10 mouse cellular contexts compared by ENCODE assay signal in genomic region chr15:79392527-79392926, GRCm38 (mm10). TPM values are rescaled to one million over a fixed set of nuclear protein-coding genes. Genes with fewer than 3 reads are reported as not detected.
A peak's percentile ranks its signal among the peaks of the same experiment; 100 is the strongest.
DNase-seq lines count a peak whose midpoint lies in the region; ATAC-seq and TF ChIP-seq lines count a peak whose summit lies in the region.
"Had no signal": no experiment of that assay in that cellular context is flagged by ENCODE, and none has a peak within 500 bp of the region (broad histone marks: within the 10 kb centered on the region; RNA-seq: fewer than 3 reads in every experiment).

No protein-coding gene starts in this region.

- TF ChIP-seq EP300 in heart, postnatal 0 days (IDR thresholded peaks at IDR 0.05; ENCODE audit: low read depth), result no peak
- TF ChIP-seq EP300 in liver, postnatal 0 days (IDR thresholded peaks at IDR 0.05; ENCODE audit: low read depth), result no peak

- no peak for DNase-seq in heart, postnatal 0 days (ENCODE audit: low spot score)
- DNase-seq in heart, adult 8-10 months (ENCODE audit: low spot score), result no peak
- no peak for DNase-seq in lung, postnatal 10 days
- DNase-seq in liver, postnatal 0 days, result no peak
- DNase-seq in layer of hippocampus, adult 11-12 months (ENCODE audit: low spot score), result no peak
- DNase-seq: adrenal gland, postnatal 10 days; cerebellum, postnatal 36 days had no signal

- 72% methylated on average over 5 of the region's 5 CpGs for WGBS in heart, postnatal 0 days
- WGBS in lung, embryonic 15.5 days, result 66% methylated on average over 5 of the region's 5 CpGs
- 82% methylated on average over 5 of the region's 5 CpGs for WGBS in limb, embryonic 13.5 days
- 61% methylated on average over 5 of the region's 5 CpGs for WGBS in liver, postnatal 0 days (ENCODE audit: insufficient replicate concordance)

- no peak for TF ChIP-seq CTCF in heart, postnatal 0 days (IDR thresholded peaks at IDR 0.05; ENCODE audit: low read depth)
- TF ChIP-seq CTCF in liver, postnatal 0 days (IDR thresholded peaks at IDR 0.05; ENCODE audit: low read depth), result no peak

- no peaks in the 10 kb centered on the region for H3K27me3 ChIP-seq in heart, postnatal 0 days (ENCODE audit: control insufficient read depth, insufficient read depth, low read length)
- H3K27me3 ChIP-seq in lung, embryonic 15.5 days, result no peaks in the 10 kb centered on the region
- H3K27me3 ChIP-seq in limb, embryonic 13.5 days, result no peaks in the 10 kb centered on the region
- no peaks in the 10 kb centered on the region for H3K27me3 ChIP-seq in liver, postnatal 0 days (ENCODE audit: insufficient read depth, low read length)

- H3K4me3 ChIP-seq in heart, postnatal 0 days (ENCODE audit: low read depth, low read length), result no peak overlapping the region
- H3K4me3 ChIP-seq in lung, embryonic 15.5 days, result no peak overlapping the region
- no peak overlapping the region for H3K4me3 ChIP-seq in limb, embryonic 13.5 days
- H3K4me3 ChIP-seq in liver, postnatal 0 days (ENCODE audit: low read depth, low read length), result no peak overlapping the region

- no peaks in the 10 kb centered on the region for H3K36me3 ChIP-seq in heart, postnatal 0 days (replicated peaks; ENCODE audit: control insufficient read depth, insufficient read depth, low read length)
- H3K36me3 ChIP-seq in lung, embryonic 15.5 days, result no peaks in the 10 kb centered on the region
- H3K36me3 ChIP-seq in limb, embryonic 13.5 days, result peaks cover 17% of the 10 kb centered on the region
- no peaks in the 10 kb centered on the region for H3K36me3 ChIP-seq in liver, postnatal 0 days (replicated peaks; ENCODE audit: insufficient read depth, low read length)

- H3K27ac ChIP-seq in heart, postnatal 0 days (ENCODE audit: low read depth), result peak overlapping the region; percentile 80
- H3K27ac ChIP-seq in lung, embryonic 15.5 days, result peak overlapping the region; percentile 92
- no peak overlapping the region for H3K27ac ChIP-seq in limb, embryonic 13.5 days
- H3K27ac ChIP-seq in liver, postnatal 0 days (ENCODE audit: low read depth), result peak overlapping the region; percentile 66
- H3K27ac ChIP-seq: hindbrain, postnatal 0 days had no signal

- no peak overlapping the region for H3K4me2 ChIP-seq in heart, postnatal 0 days (ENCODE audit: low read depth, low read length)
- H3K4me2 ChIP-seq in lung, embryonic 15.5 days, result no peak overlapping the region
- H3K4me2 ChIP-seq in limb, embryonic 13.5 days (replicated peaks), result no peak overlapping the region
- no peak overlapping the region for H3K4me2 ChIP-seq in liver, postnatal 0 days (ENCODE audit: low read depth, low read length)

- no peak overlapping the region for H3K9ac ChIP-seq in heart, postnatal 0 days (replicated peaks; ENCODE audit: low read depth, low read length)
- H3K9ac ChIP-seq in lung, embryonic 15.5 days, result no peak overlapping the region
- 0 out of 2 replicates have a peak overlapping the region, but pooled peaks have one; percentile 2 for H3K9ac ChIP-seq in limb, embryonic 13.5 days
- H3K9ac ChIP-seq in liver, postnatal 0 days (replicated peaks), result no peak overlapping the region

- no peak for ATAC-seq in heart, postnatal 0 days (ENCODE audit: insufficient read depth, low read depth)
- ATAC-seq in lung, embryonic 15.5 days (ENCODE audit: borderline replicate concordance, extremely low read depth, low FRiP score, low TSS enrichment), result no peak
- ATAC-seq in limb, embryonic 13.5 days (ENCODE audit: low FRiP score, low read depth), result no peak
- ATAC-seq in liver, postnatal 0 days, result no peak

- no peaks in the 10 kb centered on the region for H3K9me3 ChIP-seq in heart, postnatal 0 days (replicated peaks; ENCODE audit: control insufficient read depth, low read length)
- no peaks in the 10 kb centered on the region for H3K9me3 ChIP-seq in lung, embryonic 15.5 days
- no peaks in the 10 kb centered on the region for H3K9me3 ChIP-seq in limb, embryonic 13.5 days
- H3K9me3 ChIP-seq in liver, postnatal 0 days (ENCODE audit: low read length), result no peaks in the 10 kb centered on the region

- H3K4me1 ChIP-seq in heart, postnatal 0 days (ENCODE audit: control insufficient read depth, insufficient read depth), result peaks cover 77% of the 10 kb centered on the region
- H3K4me1 ChIP-seq in lung, embryonic 15.5 days, result peaks cover 94% of the 10 kb centered on the region
- H3K4me1 ChIP-seq in limb, embryonic 13.5 days, result peaks cover 71% of the 10 kb centered on the region
- peaks cover 60% of the 10 kb centered on the region for H3K4me1 ChIP-seq in liver, postnatal 0 days (ENCODE audit: insufficient read depth)

RNA-seq across cellular contexts. Expression of gene Tmem184b, which starts 10.8 kb away (rescaled TPM):
- 70.6 and 111 TPM in 2 replicates for total RNA-seq in heart, postnatal 0 days (2014; rRNA removed; ENCODE audit: low replicate concordance)
- 31.8 and 32.7 TPM in 2 replicates for polyA plus RNA-seq in heart, postnatal 0 days (2015; fragmentation: Nextera tagmentation; extraction: Ambion mirVana)
- total RNA-seq in heart, adult 8-10 months (2022), result 10 to 100 TPM; 34.6 to 46.1 (median 39.0) TPM
- 76.4 and 76.5 TPM in 2 replicates for polyA plus RNA-seq in lung, embryonic 15.5 days (2015; fragmentation: Nextera tagmentation; extraction: Ambion mirVana)
- 70.8 and 77.6 TPM in 2 replicates for polyA plus RNA-seq in limb, embryonic 13.5 days (2015; fragmentation: Nextera tagmentation; extraction: Ambion mirVana)
- 6.6 and 8.4 TPM in 2 replicates for polyA plus RNA-seq in liver, postnatal 0 days (2015; fragmentation: Nextera tagmentation; extraction: Ambion mirVana)

RNA-seq across cellular contexts. Expression of gene Maff, which starts 46.1 kb away (rescaled TPM):
- total RNA-seq in heart, postnatal 0 days (2014; rRNA removed; ENCODE audit: low replicate concordance), result 12.9 and 19.4 TPM in 2 replicates
- 1.8 and 2.9 TPM in 2 replicates for polyA plus RNA-seq in heart, postnatal 0 days (2015; fragmentation: Nextera tagmentation; extraction: Ambion mirVana)
- total RNA-seq in heart, adult 8-10 months (2022), result 10 to 100 TPM in 2 of 4 experiments, 1 to 10 TPM in 2; 5.7 to 11.1 (median 9.9) TPM
- 4.8 and 5.3 TPM in 2 replicates for polyA plus RNA-seq in lung, embryonic 15.5 days (2015; fragmentation: Nextera tagmentation; extraction: Ambion mirVana)
- polyA plus RNA-seq in limb, embryonic 13.5 days (2015; fragmentation: Nextera tagmentation; extraction: Ambion mirVana), result 2.2 and 2.4 TPM in 2 replicates
- polyA plus RNA-seq in liver, postnatal 0 days (2015; fragmentation: Nextera tagmentation; extraction: Ambion mirVana), result 0.94 and 1.1 TPM in 2 replicates
